Mouse (Mus musculus) CD4-positive helper T cell, adult 2 months (primary cell): ENCODE data around the gene Sc5d.

Experiments used
- DNase-seq: peaks from one replicate; pipeline ENCODE4 v3.0.0-alpha.2; 2012; ENCODE audit warnings: low read depth, missing footprints, low spot score

Gene Sc5d

GRCm38 (mm10) chr9:42260481-42260880 is 3.6 kb downstream of the Sc5d start:
- DNase-seq: no peak

- DNase-seq: peak; percentile 63
Measured at GRCm38 (mm10) chr9:42249112-42249511, 14.9 kb downstream of the Sc5d start.

GRCm38 (mm10) chr9:42246688-42247087 is 17.4 kb downstream of the Sc5d start:
- no peak for DNase-seq

- peak; percentile 28 for DNase-seq
Measured at GRCm38 (mm10) chr9:42244173-42244572, 19.9 kb downstream of the Sc5d start.

- peak; percentile 7 for DNase-seq
Measured at GRCm38 (mm10) chr9:42241021-42241420, 23.0 kb downstream of the Sc5d start.

GRCm38 (mm10) chr9:42240583-42240992 is 23.5 kb downstream of the Sc5d start:
- peak; percentile 51 for DNase-seq

GRCm38 (mm10) chr9:42238827-42239226 is 25.2 kb downstream of the Sc5d start:
- peak; percentile 23 for DNase-seq

GRCm38 (mm10) chr9:42231116-42231515 is 32.9 kb downstream of the Sc5d start:
- DNase-seq: no peak

- DNase-seq: no peak
Measured at GRCm38 (mm10) chr9:42230333-42230732, 33.7 kb downstream of the Sc5d start.

GRCm38 (mm10) chr9:42229465-42230110 is 34.5 kb downstream of the Sc5d start:
- no peak for DNase-seq

GRCm38 (mm10) chr9:42227804-42228203 is 36.3 kb downstream of the Sc5d start:
- DNase-seq: no peak

GRCm38 (mm10) chr9:42219001-42219660 is 44.9 kb downstream of the Sc5d start:
- DNase-seq: no peak

- DNase-seq: no peak
Measured at GRCm38 (mm10) chr9:42217685-42218084, 46.4 kb downstream of the Sc5d start.

- no peak for DNase-seq
Measured at GRCm38 (mm10) chr9:42214116-42214515, 49.9 kb downstream of the Sc5d start.

- DNase-seq: no peak
Measured at GRCm38 (mm10) chr9:42213142-42213541, 50.9 kb downstream of the Sc5d start.

GRCm38 (mm10) chr9:42209666-42210065 is 54.4 kb downstream of the Sc5d start:
- peak; percentile 34 for DNase-seq

- peak; percentile 41 for DNase-seq
Measured at GRCm38 (mm10) chr9:42208463-42208862, 55.6 kb downstream of the Sc5d start.

- DNase-seq: no peak
Measured at GRCm38 (mm10) chr9:42206750-42207149, 57.3 kb downstream of the Sc5d start.

- no peak for DNase-seq
Measured at GRCm38 (mm10) chr9:42202271-42202670, 61.8 kb downstream of the Sc5d start.
